Mouse (Mus musculus) MEL (cell line): ENCODE data around the gene Frmd4a.

Experiments used
- CTCF ChIP-seq, 3 experiments: IDR thresholded peaks in 2 of 3; conservative IDR thresholded peaks in 1 of 3; 2 replicates each; pipeline ENCODE4 v1.5.1; 2011 to 2012; ENCODE audit warnings: low read length in 3 of 3, low read depth in 2 of 3, mild to moderate bottlenecking in 2 of 3, improper control_type of control experiment in 1 of 3, inconsistent platforms in 1 of 3, mixed read lengths in 1 of 3, moderate library complexity in 1 of 3; ENCODE audit not compliant: control insufficient read depth in 1 of 3, insufficient read depth in 1 of 3, poor library complexity in 1 of 3, severe bottlenecking in 1 of 3
- GATA1 ChIP-seq: IDR thresholded peaks from 2 replicates; pipeline ENCODE4 v1.6.1; 2011; ENCODE audit warnings: low read depth, low read length, improper control_type of control experiment
- JUND ChIP-seq: IDR thresholded peaks from 2 replicates; pipeline ENCODE4 v1.6.1; 2011; ENCODE audit warnings: low read depth, mild to moderate bottlenecking, improper control_type of control experiment, low read length
- POLR2A ChIP-seq, 2 experiments: IDR thresholded peaks; 2 replicates each; pipeline ENCODE4 v1.6.1; 2011 to 2012; ENCODE audit warnings: low read length in 2 of 2, mild to moderate bottlenecking in 2 of 2, control low read depth in 1 of 2, improper control_type of control experiment in 1 of 2, low read depth in 1 of 2, moderate library complexity in 1 of 2; ENCODE audit not compliant: control insufficient read depth in 1 of 2, insufficient read depth in 1 of 2, poor library complexity in 1 of 2
- SMC3 ChIP-seq: IDR thresholded peaks from 2 replicates; pipeline ENCODE4 v1.6.1; 2011; ENCODE audit warnings: low read depth, low read length, improper control_type of control experiment
- TAL1 ChIP-seq: IDR thresholded peaks from 2 replicates; pipeline ENCODE4 v1.6.1; 2012; ENCODE audit warnings: mild to moderate bottlenecking, inconsistent platforms, low read length, moderate library complexity, mixed read lengths
- TBP ChIP-seq: IDR thresholded peaks from 2 replicates; pipeline ENCODE4 v1.8.0; 2011; ENCODE audit warnings: low read depth, low read length, improper control_type of control experiment
- TCF12 ChIP-seq: IDR thresholded peaks from 2 replicates; pipeline ENCODE4 v1.6.1; 2014; ENCODE audit warnings: low read depth, mild to moderate bottlenecking, inconsistent platforms, low read length, improper control_type of control experiment, moderate library complexity

GRCm38 (mm10) chr2:4630197-4630835 lies 612.8 kb downstream of the Frmd4a start:
- no peak for TF ChIP-seq CTCF (IDR thresholded peaks at IDR 0.05 in 2 of 3, conservative IDR thresholded peaks at IDR 0.05 in 1 of 3; ENCODE audit: control insufficient read depth in 1 of 3, insufficient read depth in 1 of 3, low read depth in 2 of 3, low read length in 3 of 3, poor library complexity in 1 of 3, severe bottlenecking in 1 of 3)
- TF ChIP-seq TAL1, result no peak
- TF ChIP-seq TCF12, result no peak
- TF ChIP-seq SMC3, result no peak
- no peak for TF ChIP-seq POLR2A (IDR thresholded peaks at IDR 0.05; ENCODE audit: control insufficient read depth in 1 of 2, insufficient read depth in 1 of 2, low read depth in 1 of 2, low read length in 2 of 2, poor library complexity in 1 of 2)
- TF ChIP-seq GATA1, result no peak
- TF ChIP-seq TBP, result no peak
- no peak for TF ChIP-seq JUND
